Mouse (Mus musculus) large intestine, adult 2 months (tissue): Measurements from ENCODE around the gene Ilf2. TPM values are rescaled to one million over a fixed set of nuclear protein-coding genes. Genes with fewer than 3 reads are reported as not detected.

ENCODE experiments used
- DNase-seq: peaks from one replicate; pipeline ENCODE4 v3.0.0-alpha.2; 2012; ENCODE audit warnings: low read depth, low spot score
- WGBS: fragments of 180-500 bp; shearing (Covaris S2); methylation state at CpG from one replicate; pipeline ENCODE4 v1.1.7; 2018; 5-methylcytosine and 5-hydroxymethylcytosine counted together
- polyA plus RNA-seq: library from polyadenylated mRNA; depleted of rRNA; stranded (reverse); fragments of >200 nt; gene quantifications from 2 replicates; pipeline ENCODE4 v1.2.3, GENCODE M21; 2012; rRNA removed

Ilf2 gene
- polyA plus RNA-seq, 1 experiment: 23.6 TPM

- 13% methylated on average over 10 of the region's 10 CpGs for WGBS
- no peak for DNase-seq
Observed at GRCm38 (mm10) chr3:90537141-90537904, 61.4 kb downstream of the Ilf2 start, which contains the start of gene S100a16. TSS of gene S100a16 (plus strand) at chr3:90537254.

- DNase-seq: no peak
- WGBS: 22% methylated on average over 5 of the region's 5 CpGs
Observed at GRCm38 (mm10) chr3:90537905-90538296, 62.0 kb downstream of the Ilf2 start.

Other genes with a start within 250 kb of the Ilf2 start
- 53.6 and 59.5 TPM in 2 replicates for gene Jtb, start 244.5 kb upstream of the Ilf2 start, polyA plus RNA-seq
- gene Creb3l4, start 232.6 kb upstream of the Ilf2 start, polyA plus RNA-seq: 13.6 and 18.6 TPM in 2 replicates
- 76.1 and 83.3 TPM in 2 replicates for gene Slc39a1, start 228.0 kb upstream of the Ilf2 start, polyA plus RNA-seq
- gene Crtc2, start 222.0 kb upstream of the Ilf2 start, polyA plus RNA-seq: 25.7 and 33.4 TPM in 2 replicates
- 7.6 and 12.7 TPM in 2 replicates for gene Dennd4b, start 210.9 kb upstream of the Ilf2 start, polyA plus RNA-seq
- gene Gatad2b, start 182.9 kb upstream of the Ilf2 start, polyA plus RNA-seq: 7.7 and 13.4 TPM in 2 replicates
- 4.6 and 5.9 TPM in 2 replicates for gene Slc27a3, start 86.2 kb upstream of the Ilf2 start, polyA plus RNA-seq
- gene Ints3, start 42.5 kb upstream of the Ilf2 start, polyA plus RNA-seq: 28.7 and 32.2 TPM in 2 replicates
- 6.1 and 10.1 TPM in 2 replicates for gene Npr1, start 10.3 kb upstream of the Ilf2 start, polyA plus RNA-seq
- 13.6 and 14.2 TPM in 2 replicates for gene Snapin, start 14.9 kb downstream of the Ilf2 start, polyA plus RNA-seq
- 35.2 and 38.0 TPM in 2 replicates for gene Chtop, start 33.4 kb downstream of the Ilf2 start, polyA plus RNA-seq
- 44.1 and 52.5 TPM in 2 replicates for gene S100a1, start 38.3 kb downstream of the Ilf2 start, polyA plus RNA-seq
- gene S100a13, start 38.3 kb downstream of the Ilf2 start, polyA plus RNA-seq: 36.9 and 50.0 TPM in 2 replicates
- 5.5 and 6.4 TPM in 2 replicates for gene S100a14, start 50.7 kb downstream of the Ilf2 start, polyA plus RNA-seq
- 75.2 and 122 TPM in 2 replicates for gene S100a16, start 61.1 kb downstream of the Ilf2 start, polyA plus RNA-seq
- gene S100a3, start 84.5 kb downstream of the Ilf2 start, polyA plus RNA-seq: 0.76 TPM in 1 of 2 replicates, not detected in the other
- not detected in 2 replicates for gene S100a2, start 114.1 kb downstream of the Ilf2 start, polyA plus RNA-seq
- not detected in 2 replicates for gene Gm42674, start 125.8 kb downstream of the Ilf2 start, polyA plus RNA-seq
- gene S100a4, start 127.6 kb downstream of the Ilf2 start, polyA plus RNA-seq: 8.3 and 8.7 TPM in 2 replicates
- gene S100a5, start 132.4 kb downstream of the Ilf2 start, polyA plus RNA-seq: not detected in 2 replicates
- gene S100a6, start 136.8 kb downstream of the Ilf2 start, polyA plus RNA-seq: 345 and 383 TPM in 2 replicates
- gene S100a7a, start 177.9 kb downstream of the Ilf2 start, polyA plus RNA-seq: 0.11 and 0.14 TPM in 2 replicates
- gene S100a8, start 192.9 kb downstream of the Ilf2 start, polyA plus RNA-seq: 0.97 TPM in 1 of 2 replicates, not detected in the other
- gene S100a9, start 219.6 kb downstream of the Ilf2 start, polyA plus RNA-seq: 0.63 and 0.80 TPM in 2 replicates